Mouse (Mus musculus) mouse trophoblast stem cell (cell line): ENCODE measurements around the gene Synj1.

Source experiments
- in situ Hi-C, 2 experiments: fragments of 300-500 bp; cut with MseI, MboI; formaldehyde crosslinking; loops; 2 replicates in 1 of 2; 3 replicates in 1 of 2; pipeline ENCODE4 v1.15.1; 2025

The Synj1 gene

DNA sequence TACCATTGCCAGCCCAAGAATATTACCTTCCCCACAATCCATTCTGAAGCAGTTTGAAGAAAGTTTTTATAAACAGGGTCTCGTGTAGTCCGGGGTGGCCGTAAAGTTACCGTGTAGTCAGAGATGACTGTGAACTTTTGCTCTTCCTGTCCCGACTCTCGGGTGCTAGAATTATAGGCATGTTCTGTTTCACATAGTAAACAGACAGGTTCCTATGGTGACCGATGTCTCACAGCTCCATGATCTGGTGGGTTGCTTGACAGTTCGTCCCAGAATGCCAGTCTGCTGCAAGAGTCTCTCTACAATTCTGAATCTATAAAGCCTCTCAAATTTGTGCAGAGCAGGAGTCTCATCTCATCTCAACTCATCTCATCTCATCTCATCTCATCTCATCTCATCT, 119.0 kb downstream of the Synj1 start:
- in situ Hi-C loops, result no loop called here

- in situ Hi-C loops, result no loop called here
Measured at GRCm38 (mm10) chr16:90891601-90892000, 119.5 kb downstream of the Synj1 start.

GRCm38 (mm10) chr16:90890683-90891082, 120.4 kb downstream of the Synj1 start:
- in situ Hi-C loops, result no loop called here
